Mouse (Mus musculus): Measurements from ENCODE around the gene Pkp1.

The Pkp1 gene

GRCm38 (mm10) chr1:135899991-135900515 lies 19.0 kb downstream of the Pkp1 start:
- DNase-seq, result no peak

- DNase-seq, result no peak
Observed at GRCm38 (mm10) chr1:135899295-135899694, 19.7 kb downstream of the Pkp1 start.

- DNase-seq, result no peak
Observed at GRCm38 (mm10) chr1:135895367-135895766, 23.6 kb downstream of the Pkp1 start.

- DNase-seq, result no peak
Observed at GRCm38 (mm10) chr1:135893377-135893776, 25.6 kb downstream of the Pkp1 start.

GRCm38 (mm10) chr1:135892764-135893163 lies 26.2 kb downstream of the Pkp1 start:
- no peak for DNase-seq

GRCm38 (mm10) chr1:135892233-135892632 lies 26.8 kb downstream of the Pkp1 start:
- no peak for DNase-seq

GRCm38 (mm10) chr1:135891424-135892216 lies 27.4 kb downstream of the Pkp1 start:
- DNase-seq, result no peak

- no peak for DNase-seq
Observed at GRCm38 (mm10) chr1:135889461-135890185, 29.4 kb downstream of the Pkp1 start.

- DNase-seq, result peak; percentile 62
Observed at GRCm38 (mm10) chr1:135882385-135883109, 36.5 kb downstream of the Pkp1 start.

GRCm38 (mm10) chr1:135877248-135877647 lies 41.8 kb downstream of the Pkp1 start:
- DNase-seq, result no peak

- DNase-seq, result no peak
Observed at GRCm38 (mm10) chr1:135872991-135873390, 46.0 kb downstream of the Pkp1 start.

- DNase-seq, result no peak
Observed at GRCm38 (mm10) chr1:135868570-135868969, 50.4 kb downstream of the Pkp1 start.

- peak; percentile 71 for DNase-seq
Observed at GRCm38 (mm10) chr1:135865518-135866194, 53.4 kb downstream of the Pkp1 start.

GRCm38 (mm10) chr1:135864830-135865229 lies 54.2 kb downstream of the Pkp1 start:
- no peak for DNase-seq

GRCm38 (mm10) chr1:135863786-135864335 lies 55.1 kb downstream of the Pkp1 start:
- no peak for DNase-seq

- no peak for DNase-seq
Observed at GRCm38 (mm10) chr1:135862561-135862960, 56.4 kb downstream of the Pkp1 start.

GRCm38 (mm10) chr1:135861980-135862552 lies 56.9 kb downstream of the Pkp1 start:
- no peak for DNase-seq

- DNase-seq, result no peak
Observed at GRCm38 (mm10) chr1:135861091-135861490, 57.9 kb downstream of the Pkp1 start.

GRCm38 (mm10) chr1:135858533-135858932 lies 60.5 kb downstream of the Pkp1 start:
- DNase-seq, result no peak

GRCm38 (mm10) chr1:135857137-135857775 lies 61.8 kb downstream of the Pkp1 start:
- DNase-seq, result no peak

- no peak for DNase-seq
Observed at GRCm38 (mm10) chr1:135856070-135856469, 62.9 kb downstream of the Pkp1 start.

- DNase-seq, result no peak
Observed at GRCm38 (mm10) chr1:135855344-135855687, 63.7 kb downstream of the Pkp1 start.

Measured in kidney, postnatal 14 days (tissue).